Mouse (Mus musculus) E14TG2a.4 (cell line): ENCODE measurements around the gene Ap3d1.

Source experiments
- CTCF ChIP-seq: conservative IDR thresholded peaks from 2 replicates; pipeline ENCODE4 v1.5.1; 2014; ENCODE audit warnings: low read length
- NANOG ChIP-seq: IDR thresholded peaks from 2 replicates; pipeline ENCODE4 v1.6.1; 2014; ENCODE audit warnings: borderline replicate concordance, low read length, mixed read lengths
- POU5F1 ChIP-seq: IDR thresholded peaks from 2 replicates; pipeline ENCODE4 v1.6.1; 2014; ENCODE audit warnings: low read length, borderline replicate concordance

- peak; percentile 52 for TF ChIP-seq CTCF
- TF ChIP-seq POU5F1: no peak
- TF ChIP-seq NANOG: no peak
Measured at GRCm38 (mm10) chr10:80687850-80688249, 54.2 kb downstream of the Ap3d1 start.
